Mouse (Mus musculus) brain, embryonic 18.5 days (tissue): ENCODE results near the gene Cep72.
A peak's percentile ranks its signal among the peaks of the same experiment; 100 is the strongest.
"Not testable (repeated sequence)": the region's sequence is repeated elsewhere in the genome, so short reads cannot be mapped to it uniquely, and the experiment has no call there.

Experiments used
- DNase-seq: peaks from one replicate; pipeline ENCODE4 v3.0.0-alpha.2; 2012; ENCODE audit warnings: low read depth, low spot score

Cep72 gene

DNA sequence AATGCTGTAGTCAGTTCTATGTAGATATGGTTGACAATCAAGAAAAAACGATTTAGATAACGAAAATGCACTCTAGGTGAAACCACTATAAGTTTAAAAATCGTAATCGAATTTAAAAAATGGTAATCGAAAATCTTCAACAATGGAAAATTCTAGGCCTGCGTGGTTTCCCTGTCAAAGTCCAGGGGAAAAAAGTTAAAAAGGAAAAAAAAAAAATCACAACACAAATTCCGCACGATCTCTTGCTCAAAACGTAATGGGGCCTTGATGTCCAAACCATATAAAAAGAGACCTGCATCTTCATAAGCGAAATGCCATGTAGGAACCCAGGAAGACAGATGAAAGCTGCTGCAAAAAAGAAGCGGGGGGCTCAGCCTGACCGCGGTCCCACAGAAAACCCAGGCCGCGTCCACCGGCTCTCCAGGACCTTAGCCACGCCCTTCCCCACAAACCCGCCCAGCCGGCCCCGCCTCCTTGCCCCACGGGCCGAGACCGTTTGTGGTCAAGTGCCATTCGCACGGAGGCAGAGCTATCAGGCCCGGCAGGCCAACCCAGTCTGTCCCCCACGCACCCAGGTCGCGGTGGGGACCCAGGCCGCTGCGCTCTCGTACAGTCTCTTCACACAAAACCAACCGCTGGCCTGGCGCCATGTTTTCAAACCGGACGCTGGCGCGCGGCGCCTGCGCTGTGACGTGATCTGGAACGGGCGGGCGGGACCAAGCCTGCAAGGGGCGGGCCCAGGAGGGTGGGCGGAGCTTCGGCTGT, at the start of gene Cep72:
Cep72 (minus strand) TSS at position 687 of the 765 bp plus-strand sequence.
- peak; percentile 70 for DNase-seq

DNA sequence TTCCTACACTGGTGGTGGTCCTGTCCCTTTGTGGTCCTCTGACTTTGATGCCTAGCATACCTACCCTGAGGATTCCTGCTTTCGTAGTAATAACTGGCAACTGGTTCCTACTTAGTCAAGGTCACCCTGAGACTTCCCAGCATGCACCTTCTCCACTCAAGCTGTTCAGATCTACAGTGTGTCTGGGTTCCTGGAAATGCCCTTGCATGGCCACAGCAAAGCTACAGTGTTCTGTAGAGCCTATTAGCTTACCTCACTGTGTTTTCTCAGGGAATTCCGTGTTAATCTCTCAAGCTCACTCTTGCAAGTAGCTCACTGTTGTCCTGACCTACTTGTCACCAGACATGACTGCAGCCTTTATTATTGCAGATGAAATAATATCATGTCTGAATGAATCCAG, 45.3 kb upstream of the Cep72 start:
- DNase-seq: no peak

DNA sequence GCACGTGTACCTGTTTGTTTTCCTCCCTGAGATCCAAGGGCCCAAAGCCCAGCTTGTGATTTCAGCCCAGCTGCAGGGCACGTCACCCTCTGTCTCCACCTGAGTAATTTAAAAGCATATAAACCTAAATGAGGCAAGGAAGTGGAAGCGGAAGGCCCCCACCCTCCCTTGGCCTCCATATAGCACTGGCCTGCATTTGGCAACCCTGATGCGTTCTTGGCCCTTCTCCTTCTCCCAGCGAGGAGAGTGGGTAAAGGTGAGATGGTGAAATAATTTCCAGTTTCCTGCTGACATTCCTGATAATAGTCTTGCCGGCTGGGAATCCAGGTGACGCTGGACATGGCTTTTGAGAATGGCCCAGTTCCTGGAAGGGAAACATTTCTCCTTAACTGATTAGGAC, 42.3 kb upstream of the Cep72 start:
- no peak for DNase-seq

DNA sequence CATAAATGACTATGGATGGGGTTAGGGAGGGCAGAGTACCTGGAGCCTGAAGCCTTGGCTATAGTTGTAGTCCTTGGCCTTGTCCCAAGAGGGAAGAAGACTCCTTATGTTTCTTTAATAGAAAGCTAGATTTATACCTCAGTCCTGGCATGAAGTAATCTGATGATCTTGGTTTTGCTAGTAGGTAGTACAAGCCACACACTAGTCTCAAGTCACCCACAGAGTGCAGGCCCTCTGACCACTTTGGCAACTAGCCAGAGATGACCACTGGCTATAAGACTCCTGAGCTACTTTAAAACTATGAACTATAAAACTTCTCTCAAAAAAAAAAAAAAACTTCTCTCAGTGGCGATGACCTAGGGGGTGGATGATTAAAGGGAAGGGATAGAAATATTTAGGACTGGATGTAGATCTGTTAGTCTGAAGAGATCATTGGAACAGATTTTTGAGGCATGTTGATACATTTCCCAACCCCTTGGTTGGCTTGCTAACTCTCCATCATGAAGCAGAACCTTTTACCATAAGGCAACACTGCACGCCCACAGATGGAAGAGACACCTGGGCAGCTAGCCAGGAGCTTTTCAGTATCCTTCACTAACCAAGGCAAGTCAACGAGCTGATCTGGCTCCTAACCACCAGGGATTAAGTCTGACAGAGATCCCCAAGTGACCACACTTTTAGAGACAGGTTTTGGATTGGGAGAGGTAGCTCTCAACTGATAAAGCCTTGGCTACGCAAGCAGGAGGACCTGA, 40.9 kb upstream of the Cep72 start:
- DNase-seq: no peak

DNA sequence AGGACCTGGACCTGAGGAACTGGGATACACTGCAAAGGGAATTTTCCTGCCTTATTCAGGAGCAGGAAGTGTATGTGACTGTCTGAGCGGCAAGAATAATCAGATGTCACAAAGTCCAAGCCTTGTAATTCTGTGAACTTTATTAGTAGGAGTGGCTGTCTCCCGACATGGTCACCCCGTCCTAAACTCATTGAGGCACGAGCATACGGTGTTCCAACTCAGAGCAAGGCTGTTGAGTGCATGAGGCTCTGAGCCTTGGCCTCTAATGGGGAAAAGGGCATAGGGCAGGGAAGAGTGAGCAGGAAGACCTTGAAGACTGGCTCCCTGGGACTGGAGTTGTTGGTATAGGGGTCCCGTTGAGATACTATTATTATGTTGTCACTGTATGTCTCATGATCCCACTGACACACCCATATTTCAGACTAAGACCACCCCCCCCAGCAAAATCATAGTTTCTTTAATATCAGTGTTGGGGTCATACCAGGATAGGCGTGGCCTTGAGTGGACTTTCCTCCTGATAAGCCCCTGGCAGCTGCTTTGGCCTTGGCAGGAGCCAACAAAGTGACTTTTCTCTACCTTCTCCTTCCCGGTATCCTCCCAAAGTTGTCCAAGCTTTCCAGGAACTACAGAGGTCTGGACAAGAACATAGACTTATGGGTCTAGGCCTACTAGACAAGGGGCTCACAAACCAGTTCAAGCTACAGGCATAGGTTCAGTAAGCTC, 40.2 kb upstream of the Cep72 start:
- no peak for DNase-seq

DNA sequence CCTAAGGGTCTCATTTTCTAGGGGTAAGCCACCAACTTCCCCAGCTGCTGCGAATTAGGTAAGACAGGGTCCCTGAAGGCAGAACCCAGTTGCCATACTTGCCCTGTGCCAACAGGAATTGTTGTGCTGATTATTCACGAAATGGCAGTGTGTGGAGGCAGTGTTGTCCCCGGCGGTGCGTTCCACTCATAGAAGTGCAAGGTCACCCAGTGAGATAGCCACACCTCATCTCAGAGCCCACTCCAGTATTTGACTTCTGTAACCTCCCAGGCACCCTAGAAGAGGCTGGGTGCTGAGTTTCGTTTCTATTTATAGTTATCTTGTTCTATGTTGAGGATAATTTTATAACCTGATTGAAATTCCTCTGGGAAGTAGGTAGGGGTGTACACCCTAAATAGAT, 36.8 kb upstream of the Cep72 start:
- DNase-seq: no peak

DNA sequence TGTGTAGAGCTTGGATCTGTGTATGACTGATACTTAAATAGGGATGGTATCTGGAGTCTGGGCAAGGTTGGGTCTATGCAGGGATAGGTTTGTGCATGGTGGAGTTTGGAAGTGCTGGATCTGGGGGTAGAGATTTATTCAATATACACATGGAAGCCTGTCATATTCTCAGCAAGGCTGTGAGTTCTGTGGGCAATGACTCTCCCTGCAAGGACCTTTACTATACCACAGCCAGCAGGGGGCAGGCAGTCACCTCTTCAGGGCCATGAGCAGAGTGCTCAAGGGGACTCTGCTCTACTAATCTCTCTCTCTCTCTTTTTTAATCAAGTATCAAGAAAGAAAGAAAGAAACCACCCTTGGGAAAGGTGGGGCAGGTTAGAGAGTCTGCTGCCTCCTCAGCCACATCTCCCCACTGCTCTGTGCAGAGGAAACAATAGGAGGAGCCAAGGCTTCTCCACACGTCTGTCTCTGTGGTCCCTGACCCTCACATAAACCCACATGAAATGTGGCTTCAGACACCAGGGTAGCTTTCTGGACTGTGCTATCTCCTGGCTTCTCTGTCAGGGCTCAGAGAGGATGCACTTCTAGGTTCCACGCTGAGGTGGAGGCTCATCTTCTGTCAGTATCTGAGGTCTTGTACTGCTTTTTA, 34.7 kb upstream of the Cep72 start:
- peak; percentile 34 for DNase-seq

DNA sequence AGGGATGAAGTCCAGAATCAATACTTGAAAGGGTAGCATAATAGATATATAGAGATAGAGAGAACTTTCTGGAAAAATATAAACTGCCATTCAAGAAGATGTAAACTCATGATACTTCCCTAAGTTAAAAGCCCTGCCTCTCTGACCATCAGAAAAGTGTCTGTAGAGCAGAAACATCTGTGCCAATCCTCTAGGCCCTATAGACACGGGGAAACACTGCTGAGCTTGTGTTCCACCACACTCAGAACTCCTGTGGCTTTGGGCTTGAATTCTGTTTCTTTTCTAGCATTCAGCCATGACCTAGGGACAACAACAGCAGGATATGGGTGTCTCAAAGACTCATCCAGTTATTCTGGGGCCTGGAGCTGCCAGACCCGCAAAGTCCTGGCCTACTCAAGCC, 33.8 kb upstream of the Cep72 start:
- no peak for DNase-seq

DNA sequence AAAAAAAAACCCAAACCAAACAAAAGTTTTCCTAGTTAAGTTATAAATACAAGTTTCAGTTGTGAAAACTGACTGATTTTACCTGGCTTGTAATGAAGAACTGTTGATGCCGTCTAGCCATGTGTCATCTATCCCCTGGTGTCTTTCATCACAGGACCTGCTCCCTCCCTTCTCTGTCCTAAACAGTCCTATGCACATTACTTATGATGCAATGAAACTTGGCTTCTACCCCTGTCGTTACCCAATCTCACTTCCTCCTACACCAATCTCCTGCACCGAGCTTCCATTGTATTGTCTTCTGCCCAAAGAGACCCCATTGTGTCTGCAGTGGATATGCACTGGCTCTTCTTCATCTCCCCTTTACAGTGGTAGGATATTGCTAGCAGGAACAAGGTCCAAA, 28.2 kb upstream of the Cep72 start:
- DNase-seq: no peak

DNA sequence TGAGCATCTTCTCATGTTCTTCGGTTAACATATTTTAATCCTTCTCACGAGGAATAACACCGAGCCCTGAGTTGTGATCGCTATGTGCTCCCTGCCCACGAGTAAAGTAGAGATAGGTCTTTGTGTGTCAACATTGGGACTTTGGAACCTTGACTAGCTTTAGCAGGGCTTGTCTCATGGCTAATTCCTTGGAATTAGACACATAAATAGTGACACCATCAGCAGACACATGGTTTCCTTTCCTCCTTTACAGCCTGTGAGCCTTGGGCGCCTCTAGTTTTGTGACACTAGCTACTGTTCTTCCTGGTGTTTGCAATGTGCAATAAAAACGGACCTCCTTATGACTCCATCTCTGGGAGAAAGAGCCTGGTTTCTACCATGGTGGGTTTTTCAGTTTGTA, 11.3 kb upstream of the Cep72 start:
- DNase-seq: no peak

DNA sequence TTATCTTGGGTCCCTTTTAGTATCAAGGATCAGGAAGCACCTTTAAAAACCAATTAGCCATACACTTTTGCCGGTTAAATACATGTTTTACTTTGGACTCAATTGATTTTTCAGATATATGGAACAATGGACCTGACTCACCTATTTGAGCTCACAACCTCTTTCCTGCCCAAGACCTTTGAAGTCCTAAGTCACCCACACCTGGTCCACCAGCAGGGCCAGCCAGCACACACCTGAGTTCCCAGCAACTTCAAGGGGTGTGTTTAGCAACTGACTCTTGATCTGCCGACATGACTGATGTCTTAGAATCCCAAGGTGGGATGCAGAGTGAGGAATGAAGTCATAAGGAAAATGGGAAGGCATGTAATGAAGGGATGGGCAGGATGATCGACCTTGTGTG, 9.6 kb upstream of the Cep72 start:
- no peak for DNase-seq

DNA sequence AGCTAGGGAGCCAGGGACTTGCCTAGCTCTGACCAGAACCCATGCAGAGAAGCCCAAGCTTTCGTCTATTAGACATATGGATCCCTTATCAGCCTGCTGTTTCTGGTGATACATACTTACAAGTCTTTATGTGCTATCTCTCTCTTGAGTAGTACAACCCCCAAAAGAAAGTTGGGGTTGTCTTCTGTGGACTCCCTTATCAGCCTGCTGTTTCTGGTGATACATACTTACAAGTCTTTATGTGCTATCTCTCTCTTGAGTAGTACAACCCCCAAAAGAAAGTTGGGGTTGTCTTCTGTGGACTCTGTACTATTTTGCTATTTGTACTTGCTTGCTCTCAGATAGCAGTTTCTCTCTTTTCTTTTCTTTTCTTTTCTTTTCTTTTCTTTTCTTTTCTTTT, 9.1 kb upstream of the Cep72 start:
- DNase-seq: not testable (repeated sequence)

DNA sequence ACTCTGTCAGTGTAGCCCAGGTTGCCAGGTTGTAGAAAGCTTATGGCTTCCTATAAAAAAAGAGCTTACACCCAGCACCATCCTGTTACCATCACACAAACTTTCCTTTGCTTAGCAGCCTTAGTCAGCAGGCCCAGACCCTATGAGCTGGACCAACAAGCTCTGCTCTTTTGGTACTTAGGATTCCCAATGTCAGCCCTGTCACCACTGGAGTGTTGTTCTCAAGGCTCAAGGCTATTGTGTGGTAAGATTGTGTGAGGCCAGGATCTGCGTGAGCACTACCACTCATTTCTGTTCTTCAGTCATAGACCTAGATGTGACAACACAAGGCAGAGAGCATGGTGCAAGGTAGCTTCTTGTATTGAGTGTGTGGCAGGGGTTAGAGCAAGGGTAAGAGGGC, 4.5 kb upstream of the Cep72 start:
- DNase-seq: no peak

DNA sequence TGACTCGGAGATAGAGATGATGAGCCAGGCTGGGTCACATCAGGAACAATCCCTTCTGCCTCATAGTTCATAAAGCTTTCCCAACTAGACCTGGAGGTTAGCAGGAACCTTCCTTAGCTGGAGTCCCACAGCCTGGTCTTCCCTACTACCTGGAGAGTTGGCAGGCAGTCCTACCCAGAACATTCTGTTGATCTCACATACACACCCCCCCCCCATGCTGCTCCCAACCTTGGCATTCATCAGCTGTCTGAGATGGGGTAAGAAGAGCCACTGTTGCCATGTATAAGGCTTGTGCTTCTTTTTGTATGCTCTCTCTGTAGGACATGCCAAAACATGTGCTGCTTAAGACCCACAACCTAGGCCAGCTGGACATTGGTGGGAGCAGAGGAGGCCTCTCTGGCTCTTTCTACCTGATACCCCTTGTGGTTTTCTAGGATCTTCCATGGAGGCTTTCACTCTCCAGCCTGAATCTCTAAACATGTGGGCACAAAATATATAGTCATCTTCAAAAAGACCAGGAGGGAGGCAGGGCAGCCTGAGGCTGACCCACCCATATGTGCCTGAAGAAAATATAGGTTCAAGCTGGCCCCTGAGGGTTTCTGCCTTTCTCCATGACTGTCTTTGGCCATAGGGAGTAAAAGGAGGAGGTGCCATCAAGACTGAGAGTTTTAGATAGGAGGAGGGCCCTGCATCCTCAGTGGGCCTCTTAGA, 1.4 kb upstream of the Cep72 start:
- DNase-seq: no peak

DNA sequence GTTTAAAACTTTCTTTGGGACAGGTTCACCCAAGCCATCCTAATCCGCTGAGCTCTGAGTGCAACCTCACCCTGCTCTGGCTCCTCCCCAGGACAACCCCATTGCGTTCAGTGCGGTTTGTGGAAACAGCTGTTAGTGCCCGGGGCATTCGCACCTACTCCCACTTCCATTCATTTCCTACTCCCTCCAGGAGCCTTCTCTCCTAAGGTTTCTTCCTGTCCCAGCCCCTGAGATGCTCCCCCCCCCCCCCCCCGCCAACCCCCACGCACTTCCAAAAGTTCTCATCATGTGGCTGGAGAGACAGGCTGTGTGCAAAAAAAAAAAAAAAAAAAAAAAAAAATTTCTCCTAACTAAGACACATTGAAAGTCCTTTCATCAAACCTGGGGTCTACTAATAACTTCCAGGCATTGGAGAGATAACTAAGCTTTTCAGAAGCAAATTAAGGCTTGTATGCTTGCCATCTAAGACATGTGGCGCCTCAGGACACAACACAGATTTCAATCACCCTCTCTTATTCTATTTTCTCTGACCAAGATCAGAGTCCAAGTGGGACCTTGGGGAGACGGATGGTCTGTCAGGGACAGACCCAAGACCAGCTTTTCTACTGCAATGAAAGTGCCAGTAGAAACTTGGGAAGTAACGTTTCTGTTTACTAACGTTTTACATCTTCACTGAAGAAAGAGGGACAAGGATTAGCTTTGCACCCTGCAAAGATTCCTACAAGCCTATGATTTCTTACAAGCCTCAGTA, 454 bp upstream of the Cep72 start:
- DNase-seq: no peak

DNA sequence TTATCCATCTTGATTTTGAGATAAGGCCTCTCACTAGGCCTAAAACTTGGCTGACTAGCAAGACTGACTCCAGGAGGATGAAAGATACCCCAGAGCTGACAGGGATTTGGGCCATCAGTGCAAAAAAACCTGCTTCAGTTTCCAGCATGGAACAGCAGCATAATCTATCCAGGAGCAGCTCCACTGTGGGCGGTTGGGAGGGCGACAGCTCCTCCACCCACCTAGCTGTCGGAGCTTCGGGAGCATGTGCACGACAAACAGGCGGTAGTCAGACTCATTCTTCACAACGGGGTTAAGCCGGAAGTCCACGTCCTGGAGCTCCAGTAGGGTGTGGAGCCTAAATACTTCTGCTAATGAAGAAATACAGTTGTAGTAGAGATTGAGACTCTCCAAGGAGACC, 4.0 kb downstream of the Cep72 start:
- no peak for DNase-seq

DNA sequence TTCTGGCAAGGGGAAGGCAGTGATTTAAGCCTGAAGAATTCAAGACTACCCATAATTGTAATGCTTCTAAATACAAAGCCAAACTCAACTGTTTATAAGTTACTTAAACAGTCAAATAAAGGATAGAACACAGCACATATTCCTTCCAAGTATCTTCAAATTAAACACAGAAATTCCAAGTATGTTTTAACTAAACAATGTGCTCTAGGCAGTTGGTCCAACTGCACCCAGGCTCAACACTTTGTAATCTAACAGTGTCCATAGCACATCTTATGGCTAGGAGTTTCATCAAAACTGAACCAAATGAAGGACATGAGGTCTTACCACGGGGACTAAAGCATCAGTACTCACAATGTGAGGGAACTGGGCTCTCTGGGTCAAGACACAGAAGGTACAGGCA, 5.9 kb downstream of the Cep72 start:
- no peak for DNase-seq

DNA sequence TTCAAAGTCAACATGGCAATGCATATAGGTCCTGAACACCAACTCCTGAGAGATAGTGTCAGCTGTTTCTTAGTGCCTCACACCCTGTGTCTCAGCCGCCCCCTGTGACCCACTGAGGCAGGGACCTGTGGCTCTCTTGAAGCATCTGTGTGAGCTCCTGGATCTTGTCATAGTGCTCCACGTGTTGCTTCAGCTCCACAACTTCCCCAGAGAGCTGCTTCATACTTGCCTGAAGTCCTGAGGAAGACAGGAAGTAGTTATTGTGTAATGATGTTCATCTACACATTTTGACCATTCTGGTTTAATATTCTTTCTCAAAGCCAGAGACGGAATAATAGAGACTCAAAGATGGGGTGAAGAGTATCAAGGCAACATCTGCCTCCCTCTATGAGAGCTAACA, 22.2 kb downstream of the Cep72 start:
- DNase-seq: no peak

DNA sequence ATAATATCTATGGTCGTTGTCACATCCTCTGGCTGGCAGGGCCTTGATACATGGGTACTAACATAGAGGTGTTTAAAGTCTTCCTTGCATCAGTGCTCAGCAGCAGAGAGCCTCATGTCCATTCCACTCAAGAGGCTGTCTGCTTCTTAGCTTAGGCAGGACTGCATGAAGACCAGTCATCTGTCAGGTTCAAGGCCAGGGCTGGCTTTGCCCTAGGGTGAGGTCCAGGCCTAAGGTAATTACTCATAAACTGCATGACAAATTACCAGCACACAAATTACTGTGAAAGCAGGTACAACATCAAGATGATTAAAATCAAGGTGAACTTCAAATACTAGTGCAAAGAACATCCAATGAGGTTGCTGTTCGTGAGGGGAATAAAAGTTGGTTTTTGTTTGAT, 26.3 kb downstream of the Cep72 start:
- DNase-seq: no peak

DNA sequence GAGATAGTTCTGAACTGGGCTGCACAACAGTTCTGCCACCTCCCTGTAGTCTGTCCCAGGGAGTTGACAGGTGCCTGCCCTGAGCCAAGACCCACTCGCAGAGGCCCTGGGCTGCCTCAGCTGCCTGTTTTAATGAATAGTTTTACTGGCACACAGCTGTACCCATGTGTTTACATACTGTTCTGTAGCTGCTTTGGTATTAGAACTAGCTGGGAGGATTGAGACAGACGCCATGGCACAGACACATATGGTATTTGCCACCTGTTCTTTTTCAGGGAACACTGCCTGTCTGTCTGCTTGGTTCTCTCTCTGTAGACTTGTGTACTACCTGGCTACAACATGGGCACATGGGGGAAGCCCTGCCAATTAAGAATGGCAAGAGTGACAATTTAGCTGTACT, 27.3 kb downstream of the Cep72 start:
- no peak for DNase-seq

DNA sequence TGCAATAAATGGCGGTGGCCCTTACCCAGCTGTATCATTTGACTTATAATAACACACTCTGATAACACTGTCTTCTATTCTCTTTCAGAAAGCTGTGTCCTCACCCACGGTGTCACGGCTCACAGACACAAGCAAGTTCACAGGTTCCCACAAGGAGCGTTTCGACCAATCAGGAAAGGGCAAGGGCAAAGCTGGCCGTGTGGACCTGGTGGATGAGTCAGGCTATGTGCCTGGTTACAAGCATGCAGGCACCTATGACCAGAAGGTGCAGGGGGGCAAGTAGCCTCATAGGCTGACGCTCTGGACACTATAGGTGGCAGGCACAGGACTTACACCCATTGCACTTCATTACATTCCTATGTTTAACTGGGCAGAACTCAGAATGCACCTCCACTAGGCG, 31.0 kb downstream of the Cep72 start:
- DNase-seq: no peak
